Mouse (Mus musculus) liver, embryonic 14.5 days (tissue): ENCODE results near the gene Fxyd3. TPM values are rescaled to one million over a fixed set of nuclear protein-coding genes. Genes with fewer than 3 reads are reported as not detected.

ENCODE experiments used
- ATAC-seq: fragments of 200-750 bp; cut with Nextera tagmentation; 2 replicates; pipeline ENCODE4 v1.8.0; 2017; ENCODE audit warnings: moderate number of reproducible peaks, mild to moderate bottlenecking, moderate library complexity; ENCODE audit not compliant: insufficient read depth
- DNase-seq, 3 experiments: peaks; one replicate each; pipeline ENCODE4 v3.0.0-alpha.2; 2012 to 2013; ENCODE audit warnings: low read depth in 3 of 3, low spot score in 3 of 3
- H3K27ac ChIP-seq: fragments of 300-500 bp; sonication (generic); 2 replicates; pipeline ENCODE4 v1.5.1; 2014; ENCODE audit warnings: moderate library complexity, mild to moderate bottlenecking, control low read depth, inconsistent platforms
- H3K27me3 ChIP-seq: fragments of 300-500 bp; sonication (generic); 2 replicates; pipeline ENCODE4 v1.6.1; 2014; ENCODE audit warnings: mild to moderate bottlenecking, low read length, moderate library complexity; ENCODE audit not compliant: control insufficient read depth, insufficient read depth
- H3K36me3 ChIP-seq: fragments of 300-500 bp; sonication (generic); replicated peaks from 2 replicates; pipeline ENCODE4 v1.6.1; 2014; ENCODE audit warnings: low read depth; ENCODE audit not compliant: control insufficient read depth, insufficient read depth
- H3K4me1 ChIP-seq, 2 experiments: fragments of 200-500 bp in 1 of 2; fragments of 300-500 bp in 1 of 2; sonication (generic) in 1 of 2; replicated peaks; 2 replicates each; pipeline ENCODE4 v1.6.1; 2012 to 2014; ENCODE audit warnings: antibody characterized with exemption in 1 of 2, inconsistent platforms in 1 of 2, low read length in 1 of 2; ENCODE audit not compliant: control insufficient read depth in 2 of 2, insufficient read depth in 2 of 2
- H3K4me2 ChIP-seq: fragments of 300-500 bp; sonication (generic); 2 replicates; pipeline ENCODE4 v1.6.1; 2014; ENCODE audit warnings: low read depth, mild to moderate bottlenecking, control low read depth, moderate library complexity
- H3K4me3 ChIP-seq, 2 experiments: fragments of 200-500 bp in 1 of 2; fragments of 300-500 bp in 1 of 2; sonication (generic) in 1 of 2; 2 replicates each; pipeline ENCODE4 v1.5.1; 2012 to 2014; ENCODE audit warnings: low read depth in 2 of 2, low read length in 2 of 2, mild to moderate bottlenecking in 2 of 2, control low read depth in 1 of 2, inconsistent platforms in 1 of 2, moderate library complexity in 1 of 2; ENCODE audit not compliant: insufficient read depth in 1 of 2
- H3K9ac ChIP-seq: fragments of 300-500 bp; sonication (generic); replicated peaks from 2 replicates; pipeline ENCODE4 v1.6.1; 2014; ENCODE audit warnings: mild to moderate bottlenecking, control low read depth, moderate library complexity
- H3K9me3 ChIP-seq: fragments of 300-500 bp; sonication (generic); 2 replicates; pipeline ENCODE4 v1.6.1; 2016; ENCODE audit warnings: low read length, mixed read lengths; ENCODE audit not compliant: control insufficient read depth
- CTCF ChIP-seq: IDR thresholded peaks from 2 replicates; pipeline ENCODE4 v1.5.1; 2016; ENCODE audit warnings: antibody characterized with exemption, low read depth, control low read depth
- EP300 ChIP-seq: IDR thresholded peaks from 2 replicates; pipeline ENCODE4 v1.6.1; 2016; ENCODE audit warnings: antibody characterized with exemption, low read depth
- WGBS: fragments of 180-500 bp; shearing (Covaris S2); extraction: QIAGEN DNeasy Blood & Tissue Kit; methylation state at CpG from one replicate; pipeline ENCODE4 v1.1.7; 2014; ENCODE audit not compliant: insufficient replicate concordance; 5-methylcytosine and 5-hydroxymethylcytosine counted together
- polyA plus RNA-seq, 2 experiments: library from polyadenylated mRNA; depleted of rRNA in 1 of 2; stranded (reverse) in 1 of 2; unstranded in 1 of 2; fragments of >200 nt; fragmentation: Nextera tagmentation in 1 of 2; extraction: Ambion mirVana in 1 of 2; gene quantifications; 2 replicates each; pipeline versions ENCODE4 v1.2.1 to v1.2.3; 2012 to 2014

Fxyd3 gene
- polyA plus RNA-seq, 2 experiments, result 0.54 to 0.86 TPM

DNA sequence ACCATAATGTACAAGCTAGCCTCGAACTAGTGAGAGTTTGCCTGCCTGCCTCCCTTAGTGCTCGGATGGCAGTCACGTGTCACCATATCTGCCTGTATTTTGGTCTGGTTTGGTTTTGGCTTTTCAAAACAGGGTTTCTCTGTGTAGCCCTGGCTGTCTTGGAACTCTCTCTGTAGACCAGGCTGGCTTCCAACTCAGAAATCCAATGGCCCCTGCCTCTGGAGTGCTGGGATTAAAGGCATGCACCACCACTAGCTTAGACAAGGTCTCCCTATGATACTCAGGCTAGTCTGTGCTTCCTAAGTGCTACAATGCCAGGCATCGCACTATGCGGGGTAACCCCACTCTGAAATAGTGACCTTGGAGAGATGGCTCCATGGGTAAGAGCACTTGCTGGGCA lies 33.3 kb upstream of the Fxyd3 start:
- H3K4me3 ChIP-seq, result no peak overlapping the region
- no peak overlapping the region for H3K4me2 ChIP-seq
- 68% methylated on average over 5 of the region's 5 CpGs for WGBS
- TF ChIP-seq EP300, result no peak
- TF ChIP-seq CTCF, result no peak
- no peak for ATAC-seq
- peaks cover 0 to 16% of the 10 kb centered on the region in 2 experiments; a peak in 2 of 4 replicates for H3K4me1 ChIP-seq
- no peak overlapping the region for H3K9ac ChIP-seq
- no peaks in the 10 kb centered on the region for H3K36me3 ChIP-seq
- no peaks in the 10 kb centered on the region for H3K27me3 ChIP-seq
- H3K27ac ChIP-seq, result no peak overlapping the region
- no peak for DNase-seq
- no peaks in the 10 kb centered on the region for H3K9me3 ChIP-seq

- H3K9me3 ChIP-seq, result no peaks in the 10 kb centered on the region
- DNase-seq, result no peak
Measured at GRCm38 (mm10) chr7:31109091-31109490, 32.6 kb upstream of the Fxyd3 start.

DNA sequence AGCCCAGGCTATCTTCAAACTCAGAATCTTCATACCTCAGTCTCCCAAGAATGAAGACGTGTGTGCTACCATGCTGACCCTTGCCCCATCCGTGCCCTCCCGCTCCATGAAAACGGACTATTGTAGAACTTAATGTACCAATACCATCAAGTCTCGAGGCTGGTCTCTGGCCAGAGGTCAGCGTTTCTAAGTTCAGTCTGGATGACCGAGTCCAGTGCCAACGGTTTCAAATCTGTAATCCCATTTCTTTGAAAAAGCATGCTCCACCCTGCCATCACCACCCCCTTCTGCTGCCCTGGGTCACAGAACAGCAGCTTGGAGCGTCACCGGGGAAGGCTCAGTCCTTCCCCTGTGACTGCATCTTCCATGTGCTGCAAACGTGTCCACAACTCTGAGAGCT lies 31.3 kb upstream of the Fxyd3 start:
- no peak overlapping the region for H3K9ac ChIP-seq
- H3K36me3 ChIP-seq, result no peaks in the 10 kb centered on the region
- H3K4me1 ChIP-seq, result peaks cover 0 to 12% of the 10 kb centered on the region in 2 experiments; a peak in 2 of 4 replicates
- no peak overlapping the region for H3K4me2 ChIP-seq
- H3K27me3 ChIP-seq, result no peaks in the 10 kb centered on the region
- TF ChIP-seq CTCF (no peak), EP300 (no peak)
- H3K9me3 ChIP-seq, result no peaks in the 10 kb centered on the region
- DNase-seq, result no peak
- H3K27ac ChIP-seq, result no peak overlapping the region
- ATAC-seq, result no peak
- H3K4me3 ChIP-seq, result no peak overlapping the region
- 63% methylated on average over 11 of the region's 11 CpGs for WGBS

More at GRCm38 (mm10) chr7:31109091-31109490, 32.6 kb upstream of the Fxyd3 start:
- Histone ChIP-seq H3K27ac (no peak overlapping the region), H3K4me1 (peaks cover 0 to 16% of the 10 kb centered on the region in 2 experiments; a peak in 2 of 4 replicates), H3K9ac (no peak overlapping the region), H3K4me3 (no peak overlapping the region), H3K36me3 (no peaks in the 10 kb centered on the region), H3K27me3 (no peaks in the 10 kb centered on the region), H3K4me2 (no peak overlapping the region)
- TF ChIP-seq CTCF, result no peak
- no peak for TF ChIP-seq EP300
- no peak for ATAC-seq
- 44% methylated on average over 7 of the region's 7 CpGs for WGBS

DNA sequence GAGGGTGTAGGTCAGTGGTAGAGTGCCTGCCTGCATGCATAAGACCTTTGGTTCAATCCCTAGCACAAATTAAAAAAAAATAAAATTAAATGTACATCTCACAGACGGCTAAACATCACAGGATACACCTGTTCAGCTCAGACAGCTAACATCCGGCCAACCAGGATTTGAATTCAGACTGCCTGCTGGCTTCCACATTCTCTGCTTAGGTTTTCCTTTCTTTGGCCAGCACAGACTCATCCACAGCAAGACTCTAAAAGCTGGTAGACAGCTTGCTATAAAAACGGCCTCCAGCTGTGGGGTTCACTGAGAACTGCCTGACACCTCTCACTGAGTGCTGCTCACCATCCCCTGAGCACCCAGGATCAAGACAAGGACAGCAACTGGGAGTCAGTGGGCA lies 29.7 kb upstream of the Fxyd3 start:
- no peak for DNase-seq
- H3K9ac ChIP-seq, result no peak overlapping the region
- H3K4me3 ChIP-seq, result no peak overlapping the region
- H3K9me3 ChIP-seq, result no peaks in the 10 kb centered on the region
- ATAC-seq, result no peak
- H3K27me3 ChIP-seq, result no peaks in the 10 kb centered on the region
- 29% methylated on average over 3 of the region's 3 CpGs for WGBS
- TF ChIP-seq CTCF, result no peak
- TF ChIP-seq EP300, result no peak
- no peak overlapping the region for H3K27ac ChIP-seq
- H3K4me2 ChIP-seq, result no peak overlapping the region
- H3K4me1 ChIP-seq, result peaks cover 0 to 6% of the 10 kb centered on the region in 2 experiments; a peak in 1 of 4 replicates
- H3K36me3 ChIP-seq, result no peaks in the 10 kb centered on the region

DNA sequence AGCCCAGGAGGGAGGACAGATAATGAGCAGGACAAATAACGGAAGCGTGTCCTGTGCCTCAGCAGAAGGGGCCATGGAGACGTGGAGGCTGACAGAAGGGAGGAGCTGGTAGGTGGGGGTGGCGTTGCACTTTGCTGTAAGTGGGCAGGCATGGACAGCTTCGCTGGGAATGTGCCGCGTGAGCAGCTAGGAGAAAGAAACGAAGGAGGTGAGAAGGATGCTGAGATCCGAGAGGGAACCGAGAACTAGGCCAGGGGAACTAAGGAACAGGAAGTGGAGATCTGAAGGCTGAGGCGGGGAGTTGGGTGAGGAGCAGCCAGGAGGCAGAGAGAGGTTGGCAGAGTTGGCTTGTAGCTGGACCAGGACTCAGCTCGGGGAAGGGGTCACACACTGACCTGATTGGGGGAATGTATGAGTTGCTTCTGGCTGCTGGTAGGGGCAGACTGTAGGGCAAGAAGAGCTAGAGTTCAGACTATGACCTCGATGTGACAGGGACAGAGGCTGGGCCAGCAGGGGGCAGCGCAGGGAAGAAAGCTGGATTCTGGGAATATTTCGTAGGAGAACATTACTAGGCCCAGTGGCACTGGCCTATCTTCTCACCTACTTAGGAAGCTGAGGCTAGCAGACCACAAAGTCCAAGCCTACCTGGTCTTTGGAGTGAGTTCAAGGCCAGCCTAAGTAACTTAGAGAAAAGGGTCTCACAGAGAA lies 28.7 kb upstream of the Fxyd3 start:
- ATAC-seq, result no peak
- H3K4me2 ChIP-seq, result no peak overlapping the region
- H3K36me3 ChIP-seq, result no peaks in the 10 kb centered on the region
- no peaks in the 10 kb centered on the region for H3K9me3 ChIP-seq
- H3K27ac ChIP-seq, result no peak overlapping the region
- 33% methylated on average over 15 of the region's 15 CpGs for WGBS
- 0 out of 4 replicates have a peak, but pooled peaks cover 0 to 1% of the 10 kb centered on the region in 2 experiments for H3K4me1 ChIP-seq
- TF ChIP-seq CTCF (peak; percentile 68), EP300 (no peak)
- H3K27me3 ChIP-seq, result no peaks in the 10 kb centered on the region
- no peak overlapping the region for H3K9ac ChIP-seq
- H3K4me3 ChIP-seq, result no peak overlapping the region
- DNase-seq, result no peak
